Mouse (Mus musculus) layer of hippocampus, adult 2 months (tissue): ENCODE results near the gene Kdm2a. TPM values are rescaled to one million over a fixed set of nuclear protein-coding genes. Genes with fewer than 3 reads are reported as not detected.
"Not testable (repeated sequence)": the region's sequence is repeated elsewhere in the genome, so short reads cannot be mapped to it uniquely, and the experiment has no call there.

Source experiments
- DNase-seq, 2 experiments: peaks; one replicate each; pipeline ENCODE4 v3.0.0; 2022; ENCODE audit warnings: low spot score in 2 of 2
- H3K27ac ChIP-seq: fragments of 200-600 bp; 2 replicates; pipeline ENCODE4 v1.8.1; 2022
- H3K4me3 ChIP-seq: fragments of 200-600 bp; 2 replicates; pipeline ENCODE4 v1.8.1; 2022; ENCODE audit warnings: mild to moderate bottlenecking
- CTCF ChIP-seq: fragments of 200-600 bp; conservative IDR thresholded peaks from 2 replicates; pipeline ENCODE4 v1.8.1; 2022; ENCODE audit warnings: antibody characterized with exemption, mild to moderate bottlenecking, moderate library complexity
- total RNA-seq, 2 experiments: library from RNA; stranded (reverse); gene quantifications; 2 replicates each; pipeline ENCODE4 v1.2.3; 2021

The Kdm2a gene
- total RNA-seq, 2 experiments from 2014 or later: 77.5 to 87.8 TPM

DNA sequence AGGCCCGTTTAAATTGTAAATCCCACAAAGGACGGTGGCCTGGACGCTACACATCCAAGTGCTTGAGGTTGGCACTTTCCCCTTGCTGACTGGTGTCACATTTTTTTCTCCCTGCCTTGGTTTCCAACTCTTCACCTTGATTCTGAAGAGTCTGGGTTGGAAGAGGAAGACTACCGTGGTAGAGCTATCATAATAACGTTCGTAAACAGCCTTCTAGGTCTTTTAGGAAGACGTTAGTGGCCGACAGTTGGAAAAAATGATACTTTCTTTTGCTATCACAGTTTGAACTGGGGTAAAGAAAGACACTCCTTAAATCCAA lies 504 bp upstream of the Kdm2a start:
- no peak for TF ChIP-seq CTCF
- no peak for DNase-seq
- H3K4me3 ChIP-seq: peak overlapping the region; percentile 97
- H3K27ac ChIP-seq: peak overlapping the region; percentile 96

DNA sequence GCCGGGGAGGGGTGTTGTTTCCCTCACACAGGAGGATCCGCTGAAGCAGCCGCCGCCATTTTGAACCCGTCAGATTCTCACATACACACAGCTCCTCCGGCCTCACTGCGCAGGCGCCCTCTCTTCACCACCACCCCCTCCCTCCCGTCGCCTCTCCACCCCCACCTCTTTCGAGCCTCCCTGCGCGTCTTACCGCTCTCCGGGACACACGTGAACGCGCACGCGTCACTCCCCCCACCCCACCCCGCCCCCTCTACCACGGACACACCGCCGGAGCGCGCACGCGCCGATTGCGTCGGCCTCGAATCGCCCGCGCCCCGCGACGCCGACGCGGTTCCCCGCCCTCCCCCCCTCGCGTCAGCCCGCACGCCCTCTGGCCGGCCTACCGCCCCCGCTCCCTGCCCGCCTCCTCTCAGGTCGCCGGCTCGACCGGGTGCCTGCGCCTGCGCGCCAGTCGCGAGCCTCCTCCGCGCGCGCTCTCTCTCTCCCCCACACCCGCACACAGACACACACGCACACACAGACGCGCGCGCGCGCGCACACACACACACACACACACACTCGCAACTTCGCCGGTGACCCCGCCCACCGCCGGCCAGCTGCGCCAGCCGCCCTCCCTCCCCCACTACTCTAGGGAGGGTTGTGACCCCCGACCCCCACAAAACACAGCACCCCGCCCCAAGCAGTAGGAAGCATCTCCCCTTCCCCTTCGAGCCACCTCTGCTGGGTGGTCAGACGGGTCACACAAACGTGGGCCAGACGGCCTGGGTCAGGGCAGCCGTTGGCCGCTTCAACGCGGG lies 887 bp downstream of the Kdm2a start:
- no peak for TF ChIP-seq CTCF
- H3K4me3 ChIP-seq: peak overlapping the region; percentile 97
- peak; percentile 94 to 96 for DNase-seq
- peak overlapping the region; percentile 96 for H3K27ac ChIP-seq

DNA sequence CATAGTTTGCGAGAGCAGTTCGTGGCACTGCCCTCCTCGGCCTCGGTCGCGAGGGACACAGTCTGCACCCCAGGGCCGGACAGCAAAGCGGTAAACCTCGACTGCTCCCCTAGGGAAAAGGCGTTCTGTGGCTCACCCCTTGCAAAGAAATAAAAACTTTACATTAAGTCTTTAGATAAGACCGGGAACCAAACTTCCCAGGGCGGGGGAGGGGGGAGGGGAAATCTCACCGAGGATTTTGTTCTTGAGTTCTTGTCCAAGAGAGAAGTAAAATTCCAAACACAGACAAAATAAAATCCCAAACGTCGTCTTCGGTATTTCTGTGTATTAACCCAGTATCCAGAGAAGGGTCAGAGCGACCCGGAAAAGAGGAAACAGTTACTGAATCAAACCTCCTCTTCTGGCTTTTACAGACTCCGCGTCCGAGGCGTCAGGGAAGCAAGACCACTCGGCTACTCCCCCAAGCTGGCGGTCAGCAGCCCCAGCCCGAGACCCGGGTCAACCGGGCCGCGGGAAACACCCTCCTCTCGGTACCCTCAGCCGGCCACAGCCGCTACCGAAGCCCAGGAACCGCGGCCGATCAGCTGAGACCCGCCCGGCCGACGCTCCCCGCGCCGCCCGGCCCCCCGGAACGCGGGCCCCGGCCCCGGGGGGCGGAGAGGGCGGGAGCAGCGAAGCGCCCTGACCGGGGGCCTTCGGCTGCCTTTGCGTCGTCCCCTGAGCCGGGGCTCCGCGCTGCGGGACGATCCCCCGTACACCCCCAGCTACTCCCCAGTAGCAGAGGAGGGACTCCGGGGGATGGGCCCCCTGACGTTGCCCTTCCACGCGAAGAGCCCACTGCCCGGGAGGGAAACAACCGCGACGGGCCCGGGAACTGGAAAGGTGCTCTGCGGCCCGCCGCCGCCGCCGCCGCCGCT lies 1.7 kb downstream of the Kdm2a start:
- peak in 1 of 2 experiments; percentile 11 for DNase-seq
- peak overlapping the region; percentile 97 for H3K4me3 ChIP-seq
- no peak for TF ChIP-seq CTCF

DNA sequence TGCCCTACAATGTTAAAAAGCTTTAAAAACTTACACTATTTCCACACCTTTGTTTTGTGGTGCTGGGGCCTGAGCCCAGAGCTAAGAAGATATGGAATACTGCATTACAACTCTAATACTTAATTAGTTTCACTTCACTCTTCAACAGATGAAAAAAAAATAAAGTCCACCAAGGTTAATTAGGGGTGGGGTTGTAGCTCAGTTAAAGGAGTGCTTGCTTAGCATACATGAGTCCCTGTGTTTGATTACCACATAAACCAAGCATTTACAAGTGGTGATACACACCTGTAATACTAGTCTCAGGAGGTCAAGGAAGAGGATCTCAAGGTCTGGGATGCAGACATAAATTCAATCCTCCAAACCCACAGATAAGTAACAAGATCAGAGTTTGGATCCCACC lies 10.8 kb downstream of the Kdm2a start:
- DNase-seq: no peak
- Histone ChIP-seq H3K27ac (no peak overlapping the region), H3K4me3 (no peak overlapping the region)
- no peak for TF ChIP-seq CTCF

More for the DNA sequence above, 1.7 kb downstream of the Kdm2a start:
- peak overlapping the region; percentile 96 for H3K27ac ChIP-seq

DNA sequence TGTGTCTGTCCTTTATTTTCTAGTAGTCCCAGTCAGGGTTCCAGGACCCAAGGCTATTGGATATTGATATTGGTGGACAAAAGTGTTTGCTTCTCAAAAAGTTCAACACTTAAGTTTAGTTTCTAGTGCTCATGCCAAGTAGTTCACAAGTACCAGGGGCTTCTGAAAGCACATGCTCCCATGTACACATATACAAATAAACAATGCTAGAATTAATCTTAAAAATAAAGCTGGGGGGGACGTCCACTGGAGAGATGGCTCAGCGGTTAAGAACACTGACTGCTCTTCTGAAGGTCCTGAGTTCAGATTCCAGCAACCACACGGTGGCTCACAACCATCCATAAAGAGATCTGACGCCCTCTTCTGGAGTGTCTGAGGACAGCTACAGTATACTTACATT lies 13.1 kb downstream of the Kdm2a start:
- no peak overlapping the region for H3K27ac ChIP-seq
- TF ChIP-seq CTCF: peak; percentile 43
- no peak for DNase-seq
- no peak overlapping the region for H3K4me3 ChIP-seq

DNA sequence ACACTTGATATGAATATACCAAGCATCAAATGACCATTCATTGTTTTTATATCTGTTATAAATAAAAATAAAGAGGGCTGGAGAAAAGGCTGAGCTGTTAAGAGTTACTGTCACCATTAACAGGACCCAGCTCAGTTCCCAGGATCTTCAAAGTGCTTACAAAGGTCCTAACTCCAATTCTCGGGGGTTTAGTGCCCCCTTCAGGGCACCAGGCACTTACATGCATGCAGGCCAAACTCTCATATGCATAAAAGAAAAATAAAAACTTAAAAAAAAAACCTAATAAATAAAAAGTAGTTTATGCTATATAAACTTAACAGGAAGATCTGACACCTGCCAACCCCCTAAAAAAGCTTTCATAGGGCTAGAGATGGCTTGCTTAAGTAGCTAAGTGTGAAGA lies 13.8 kb downstream of the Kdm2a start:
- no peak for DNase-seq
- no peak overlapping the region for H3K27ac ChIP-seq
- H3K4me3 ChIP-seq: no peak overlapping the region
- TF ChIP-seq CTCF: peak; percentile 63

DNA sequence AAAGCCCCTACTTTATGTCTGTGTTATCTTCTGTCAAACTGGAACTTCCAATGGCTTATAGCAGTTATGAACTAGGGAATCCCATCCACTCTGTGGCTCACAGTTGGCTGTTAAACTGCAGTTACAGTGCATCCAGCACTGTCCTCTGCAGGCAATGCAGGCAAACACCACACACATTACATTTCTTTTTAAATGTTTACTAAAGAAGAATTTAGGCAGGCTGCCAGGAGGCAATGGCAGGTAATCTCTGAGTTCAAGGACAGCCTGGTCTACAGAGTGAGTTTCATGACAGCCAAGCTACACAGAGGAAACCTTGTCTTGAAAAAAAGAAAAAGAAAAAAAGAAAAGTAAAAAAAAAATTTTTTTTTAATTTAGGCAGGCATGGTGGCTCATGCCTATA lies 14.8 kb downstream of the Kdm2a start:
- TF ChIP-seq CTCF: no peak
- no peak for DNase-seq
- H3K27ac ChIP-seq: no peak overlapping the region
- H3K4me3 ChIP-seq: no peak overlapping the region

DNA sequence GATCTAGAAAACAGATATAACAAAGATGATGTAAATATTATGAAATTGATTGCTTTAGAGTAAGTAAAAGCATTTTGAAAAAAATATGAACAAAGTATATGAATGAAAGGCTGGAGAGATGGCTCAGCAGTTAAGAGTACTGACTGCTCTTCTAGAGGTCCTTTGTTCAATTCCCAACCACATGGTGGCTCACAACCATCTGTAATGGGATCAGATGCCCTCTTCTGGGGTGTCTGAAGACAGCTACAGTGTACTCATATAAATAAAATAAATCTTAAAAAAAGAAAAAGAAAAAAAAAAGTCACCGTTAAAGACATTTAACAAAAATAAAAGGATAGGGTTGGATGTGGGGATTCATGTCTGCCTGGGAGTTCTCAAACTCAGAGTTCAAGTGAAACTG lies 15.8 kb downstream of the Kdm2a start:
- H3K27ac ChIP-seq, H3K4me3 ChIP-seq, DNase-seq: not testable (repeated sequence)
- peak; percentile 57 for TF ChIP-seq CTCF

DNA sequence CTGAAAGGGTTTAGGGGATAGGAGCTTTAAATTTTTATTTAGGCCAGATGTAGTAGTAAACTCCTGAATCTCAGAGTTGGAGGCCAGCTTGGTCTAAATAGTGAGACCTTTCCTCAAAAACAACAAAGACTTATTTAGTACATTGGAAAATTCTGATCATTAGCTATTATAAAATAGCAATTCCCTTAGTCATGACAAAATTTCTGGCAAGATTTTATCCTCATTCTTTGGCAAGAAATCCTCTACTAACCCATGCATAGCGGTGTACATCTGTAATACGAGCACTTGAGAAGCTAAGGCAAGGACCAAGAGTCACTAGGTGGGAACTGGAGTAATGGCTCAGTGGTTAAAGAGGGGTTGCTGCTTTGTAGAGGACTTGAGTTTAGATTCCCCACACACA lies 27.4 kb downstream of the Kdm2a start:
- Histone ChIP-seq H3K27ac (no peak overlapping the region), H3K4me3 (no peak overlapping the region)
- no peak for TF ChIP-seq CTCF

DNA sequence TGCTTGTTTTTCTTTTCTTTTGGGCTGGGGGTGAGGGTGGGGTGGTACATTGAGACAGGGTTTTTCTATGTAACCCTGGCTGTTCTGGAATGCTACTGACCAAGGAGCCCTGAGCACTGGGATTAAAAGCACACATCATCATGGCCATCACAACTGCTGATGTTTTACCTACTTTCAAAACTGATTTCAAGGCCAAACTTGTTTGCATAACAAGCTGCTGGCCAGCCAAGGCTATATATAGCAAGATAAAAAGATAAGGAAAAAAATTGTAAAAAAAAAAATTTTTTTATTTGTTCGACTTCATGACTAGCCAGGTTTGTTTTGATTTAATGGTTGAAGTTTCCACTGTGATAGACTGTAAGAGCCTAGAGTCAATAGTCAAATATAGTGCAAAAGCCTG lies 27.8 kb downstream of the Kdm2a start:
- no peak for DNase-seq
- TF ChIP-seq CTCF: no peak

More for the DNA sequence above, 27.4 kb downstream of the Kdm2a start:
- DNase-seq: no peak

DNA sequence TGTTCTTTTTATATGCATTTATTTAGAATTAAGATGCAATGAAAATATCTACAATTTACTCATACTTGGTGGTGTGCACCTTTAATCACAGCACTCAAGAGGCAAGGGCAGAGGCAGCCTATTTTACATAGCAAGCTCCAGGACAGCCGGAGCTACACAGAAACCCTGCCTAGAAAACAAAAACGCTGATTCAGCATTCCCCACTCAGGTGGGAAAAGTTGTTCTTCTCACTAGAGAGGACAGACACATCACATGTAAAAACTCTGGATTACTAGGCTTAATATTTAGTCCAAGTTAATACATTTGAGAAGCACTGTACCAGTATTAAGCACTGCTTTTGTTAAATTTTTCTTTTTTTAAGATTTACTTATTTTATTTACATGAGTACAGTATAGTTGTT lies 48.6 kb downstream of the Kdm2a start:
- peak; percentile 21; the same call in 1 of the 2 replicates for TF ChIP-seq CTCF
- Histone ChIP-seq H3K4me3 (no peak overlapping the region), H3K27ac (no peak overlapping the region)
- DNase-seq: no peak

More for the DNA sequence above, 27.8 kb downstream of the Kdm2a start:
- Histone ChIP-seq H3K4me3 (no peak overlapping the region), H3K27ac (no peak overlapping the region)

DNA sequence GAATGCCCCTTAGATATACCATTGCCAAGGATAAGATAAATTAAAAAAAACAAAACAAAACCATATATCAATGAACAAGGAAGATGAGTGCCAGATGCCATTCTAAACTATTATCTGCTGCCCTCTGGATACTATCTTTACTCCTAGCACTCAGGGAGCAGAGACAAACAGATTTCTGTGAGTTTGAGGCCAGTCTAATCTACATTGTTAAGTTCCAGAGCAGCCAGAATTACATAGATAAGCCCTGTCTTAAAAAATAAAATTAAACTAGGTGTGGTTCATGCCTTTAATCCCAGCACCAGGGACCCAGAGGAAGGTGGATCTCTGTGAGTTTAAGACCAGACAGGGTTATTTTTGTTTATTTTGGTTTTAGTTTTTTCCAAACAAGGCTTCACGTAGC lies 51.6 kb downstream of the Kdm2a start:
- Histone ChIP-seq H3K27ac (no peak overlapping the region), H3K4me3 (no peak overlapping the region)
- no peak for DNase-seq
- TF ChIP-seq CTCF: no peak

DNA sequence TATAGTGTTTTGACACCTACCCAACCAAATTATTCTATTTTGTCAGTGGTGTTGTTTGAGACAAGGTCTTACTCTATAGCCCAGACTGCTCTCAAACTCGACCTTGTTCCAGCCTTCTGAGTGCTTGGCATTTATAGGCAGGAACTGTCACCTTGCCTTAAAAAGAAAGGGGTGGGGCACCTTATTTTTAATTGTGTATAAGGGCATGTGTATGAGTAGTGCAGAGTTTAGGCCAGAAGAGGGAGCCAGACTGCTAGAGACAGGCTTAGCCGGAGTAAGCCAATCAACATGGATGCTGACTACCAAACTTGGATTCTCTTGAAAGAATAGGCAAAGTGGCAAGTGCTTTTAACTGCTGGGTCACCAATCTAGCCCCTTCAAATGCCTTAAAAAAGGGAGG lies 59.9 kb downstream of the Kdm2a start:
- Histone ChIP-seq H3K4me3 (no peak overlapping the region), H3K27ac (no peak overlapping the region)
- peak; percentile 45 to 61 for DNase-seq
- peak; percentile 86 for TF ChIP-seq CTCF
